Mouse (Mus musculus) layer of hippocampus, adult 8-10 months (tissue): ENCODE measurements around the gene Gtpbp3. TPM values are rescaled to one million over a fixed set of nuclear protein-coding genes. Genes with fewer than 3 reads are reported as not detected.

Experiments
- DNase-seq, 2 experiments: peaks; one replicate each; pipeline ENCODE4 v3.0.0; 2022; ENCODE audit warnings: low spot score in 2 of 2
- total RNA-seq, 4 experiments: library from RNA; stranded (reverse); gene quantifications; 2 replicates each; pipeline ENCODE4 v1.2.4; 2022

The Gtpbp3 gene
- 10 to 100 TPM; 28.8 to 42.3 (median 32.5) TPM for total RNA-seq

- peak in 1 of 2 experiments; percentile 65 for DNase-seq
Observed at GRCm38 (mm10) chr8:71487691-71488445, at the start of gene Gtpbp3. TSS of gene Gtpbp3 (plus strand) at chr8:71488103.

GRCm38 (mm10) chr8:71441404-71441803, 46.5 kb upstream of the Gtpbp3 start:
- no peak for DNase-seq

GRCm38 (mm10) chr8:71445096-71445495, 42.8 kb upstream of the Gtpbp3 start:
- no peak for DNase-seq

GRCm38 (mm10) chr8:71451337-71451736, 36.6 kb upstream of the Gtpbp3 start:
- no peak for DNase-seq

GRCm38 (mm10) chr8:71451777-71452176, 36.1 kb upstream of the Gtpbp3 start:
- no peak for DNase-seq

GRCm38 (mm10) chr8:71452669-71453068, 35.2 kb upstream of the Gtpbp3 start:
- no peak for DNase-seq

- DNase-seq: no peak
Observed at GRCm38 (mm10) chr8:71454668-71455067, 33.2 kb upstream of the Gtpbp3 start.

- DNase-seq: no peak
Observed at GRCm38 (mm10) chr8:71456906-71457305, 31.0 kb upstream of the Gtpbp3 start.

GRCm38 (mm10) chr8:71457659-71458270, 30.1 kb upstream of the Gtpbp3 start:
- no peak for DNase-seq

- DNase-seq: no peak
Observed at GRCm38 (mm10) chr8:71460716-71461115, 27.2 kb upstream of the Gtpbp3 start.

GRCm38 (mm10) chr8:71461152-71461840, 26.6 kb upstream of the Gtpbp3 start:
- DNase-seq: no peak

GRCm38 (mm10) chr8:71462191-71462590, 25.7 kb upstream of the Gtpbp3 start:
- DNase-seq: no peak

GRCm38 (mm10) chr8:71462786-71463185, 25.1 kb upstream of the Gtpbp3 start:
- DNase-seq: peak; percentile 66 to 67

- DNase-seq: peak; percentile 96 to 98
Observed at GRCm38 (mm10) chr8:71463188-71464033, 24.5 kb upstream of the Gtpbp3 start, which contains the start of gene Abhd8. TSS of gene Abhd8 (minus strand) at chr8:71463655.

- peak; percentile 98 to 100 for DNase-seq
Observed at GRCm38 (mm10) chr8:71464513-71465500, 23.1 kb upstream of the Gtpbp3 start, which contains the start of gene Mrpl34. TSS of gene Mrpl34 (plus strand) at chr8:71464959.

- DNase-seq: no peak
Observed at GRCm38 (mm10) chr8:71465733-71466132, 22.2 kb upstream of the Gtpbp3 start.

- no peak for DNase-seq
Observed at GRCm38 (mm10) chr8:71466198-71466597, 21.7 kb upstream of the Gtpbp3 start.

GRCm38 (mm10) chr8:71467201-71467600, 20.7 kb upstream of the Gtpbp3 start:
- no peak for DNase-seq

- DNase-seq: no peak
Observed at GRCm38 (mm10) chr8:71468001-71468400, 19.9 kb upstream of the Gtpbp3 start.

- DNase-seq: peak; percentile 99
Observed at GRCm38 (mm10) chr8:71468916-71469315, 19.0 kb upstream of the Gtpbp3 start, which contains the start of gene Dda1. TSS of gene Dda1 (plus strand) at chr8:71469199.
